Mouse (Mus musculus): Measurements from ENCODE around the gene Itpr3.

The Itpr3 gene

GRCm38 (mm10) chr17:27154256-27154655 is 97.2 kb downstream of the Itpr3 start:
- no peak for TF ChIP-seq GATA4 (IDR thresholded peaks at IDR 0.05; ENCODE audit: insufficient replicate concordance, low read length)

GRCm38 (mm10) chr17:27154881-27155280 is 97.8 kb downstream of the Itpr3 start:
- no peak for TF ChIP-seq GATA4 (IDR thresholded peaks at IDR 0.05; ENCODE audit: insufficient replicate concordance, low read length)

GRCm38 (mm10) chr17:27155752-27156151 is 98.6 kb downstream of the Itpr3 start:
- no peak for TF ChIP-seq GATA4 (IDR thresholded peaks at IDR 0.05; ENCODE audit: insufficient replicate concordance, low read length)

DNA sequence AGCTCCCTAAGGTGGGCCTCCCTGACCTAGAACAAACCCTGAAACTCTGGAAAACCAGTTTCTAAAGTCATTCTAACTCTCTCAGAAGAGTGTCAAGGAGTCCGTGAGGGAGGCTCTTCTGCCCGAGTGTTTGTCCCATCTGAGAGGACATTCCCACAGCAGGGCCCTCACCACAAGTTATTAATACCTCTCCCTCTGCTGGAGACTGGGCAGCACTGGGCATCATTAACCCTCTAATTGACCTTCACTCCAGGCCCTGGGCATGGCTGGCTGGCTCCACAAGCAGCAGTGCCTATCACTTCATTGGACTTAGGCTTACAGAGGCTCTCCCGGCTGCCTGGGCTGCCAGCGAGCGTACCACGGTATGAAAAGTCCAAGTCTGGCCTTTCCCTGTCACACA is 101.3 kb downstream of the Itpr3 start:
- TF ChIP-seq GATA4 (IDR thresholded peaks at IDR 0.05; ENCODE audit: insufficient replicate concordance, low read length): no peak

DNA sequence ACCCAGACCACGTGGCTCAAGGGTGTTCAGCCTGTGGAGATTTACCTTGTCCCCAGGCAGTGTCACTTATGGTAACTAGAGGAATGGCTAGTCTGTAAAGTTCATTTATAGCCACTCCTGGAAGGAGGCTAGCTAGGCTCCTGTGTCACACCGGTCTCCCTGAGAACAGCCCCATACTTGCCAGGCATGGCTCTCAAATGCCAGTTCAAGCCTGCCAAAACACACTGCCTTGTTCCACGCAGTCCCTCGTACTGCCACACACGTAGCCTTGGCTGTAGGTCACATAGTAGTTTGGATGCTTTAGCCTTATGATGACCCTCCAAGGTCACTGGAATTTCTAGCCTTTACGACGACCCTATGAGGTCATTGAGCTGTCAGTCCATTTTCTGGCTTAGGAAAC is 102.1 kb downstream of the Itpr3 start:
- TF ChIP-seq GATA4 (IDR thresholded peaks at IDR 0.05; ENCODE audit: insufficient replicate concordance, low read length): no peak

- TF ChIP-seq GATA4 (IDR thresholded peaks at IDR 0.05; ENCODE audit: insufficient replicate concordance, low read length): no peak
Observed at GRCm38 (mm10) chr17:27160905-27161304, 103.8 kb downstream of the Itpr3 start.

DNA sequence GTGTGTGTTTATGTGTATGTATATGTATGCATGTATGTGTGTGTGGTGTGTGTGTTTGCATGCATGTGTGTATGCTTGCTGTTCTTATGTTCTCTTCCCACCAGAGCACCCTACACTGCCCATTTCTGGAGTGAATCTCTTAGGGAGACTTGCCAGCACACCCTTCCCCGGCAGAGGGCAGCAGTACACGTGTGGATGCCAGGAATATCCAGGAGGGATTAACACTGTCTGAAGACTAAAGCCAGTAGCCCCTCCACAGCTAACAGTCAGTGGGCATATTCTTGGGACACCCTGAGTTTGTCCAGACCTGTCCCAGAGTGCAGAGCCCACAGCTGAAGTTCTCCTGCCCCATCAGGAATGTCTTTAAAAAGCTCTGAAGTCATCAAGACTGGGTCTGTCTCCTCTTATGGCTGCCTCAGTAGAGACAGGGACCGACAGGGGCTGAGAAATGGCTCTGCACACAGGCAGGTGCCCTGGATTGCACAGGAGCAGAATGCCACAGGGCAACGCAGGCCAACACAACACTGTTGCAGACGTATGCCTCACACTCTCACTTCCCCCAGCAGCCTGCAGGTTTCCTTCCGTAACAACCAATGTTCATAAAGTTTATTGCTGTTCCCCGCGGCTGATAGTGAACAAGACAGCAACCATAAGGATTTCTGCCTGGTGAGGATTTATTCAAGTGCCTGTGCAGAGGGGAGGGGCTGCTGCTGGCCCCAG is 108.1 kb downstream of the Itpr3 start:
- no peak for TF ChIP-seq GATA4 (IDR thresholded peaks at IDR 0.05; ENCODE audit: insufficient replicate concordance, low read length)

DNA sequence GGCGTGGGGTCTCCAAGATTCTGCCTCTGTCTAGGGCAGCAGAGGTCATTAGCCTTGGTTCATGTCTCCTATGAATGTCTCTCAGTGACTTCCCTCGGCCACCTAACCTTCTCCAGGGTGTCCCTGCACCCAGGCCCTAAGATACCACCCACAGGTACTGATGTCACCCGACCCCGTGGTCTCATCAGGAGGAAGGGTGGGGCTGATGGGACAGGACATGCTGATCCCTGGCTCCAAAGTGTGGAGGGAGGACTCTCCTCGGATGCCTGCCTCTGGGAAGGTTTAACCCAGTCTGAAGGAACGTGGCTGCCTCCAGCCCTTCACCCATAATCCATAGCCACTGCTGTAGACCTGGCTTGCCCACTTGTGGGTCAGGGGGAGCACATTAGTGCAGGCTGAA is 109.8 kb downstream of the Itpr3 start:
- TF ChIP-seq GATA4 (IDR thresholded peaks at IDR 0.05; ENCODE audit: insufficient replicate concordance, low read length): no peak

DNA sequence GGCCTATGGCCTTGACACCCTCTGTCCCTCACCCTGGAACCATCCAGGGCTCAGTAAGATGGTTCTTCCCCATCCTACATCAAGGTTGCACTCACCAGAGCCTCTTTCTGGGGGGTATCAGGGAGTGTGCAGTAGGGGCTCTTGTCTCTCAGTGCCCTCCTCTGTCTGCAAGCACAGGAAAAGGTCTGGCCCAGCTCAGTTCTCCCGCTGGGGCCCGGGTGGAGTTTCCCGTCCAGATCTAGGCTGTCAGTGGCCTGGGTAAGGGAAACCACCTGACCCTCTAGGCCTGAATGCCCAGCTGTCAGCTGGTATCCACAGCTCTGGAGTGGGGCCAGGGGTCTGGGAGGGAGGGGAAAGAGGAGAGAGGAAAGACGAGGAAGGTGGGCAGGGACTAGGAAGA is 110.4 kb downstream of the Itpr3 start, which contains the start of gene Ip6k3:
Ip6k3 (minus strand) TSS at position 251 of the 400 bp plus-strand sequence.
- no peak for TF ChIP-seq GATA4 (IDR thresholded peaks at IDR 0.05; ENCODE audit: insufficient replicate concordance, low read length)

- TF ChIP-seq GATA4 (IDR thresholded peaks at IDR 0.05; ENCODE audit: insufficient replicate concordance, low read length): no peak
Observed at GRCm38 (mm10) chr17:27168569-27168968, 111.5 kb downstream of the Itpr3 start.

DNA sequence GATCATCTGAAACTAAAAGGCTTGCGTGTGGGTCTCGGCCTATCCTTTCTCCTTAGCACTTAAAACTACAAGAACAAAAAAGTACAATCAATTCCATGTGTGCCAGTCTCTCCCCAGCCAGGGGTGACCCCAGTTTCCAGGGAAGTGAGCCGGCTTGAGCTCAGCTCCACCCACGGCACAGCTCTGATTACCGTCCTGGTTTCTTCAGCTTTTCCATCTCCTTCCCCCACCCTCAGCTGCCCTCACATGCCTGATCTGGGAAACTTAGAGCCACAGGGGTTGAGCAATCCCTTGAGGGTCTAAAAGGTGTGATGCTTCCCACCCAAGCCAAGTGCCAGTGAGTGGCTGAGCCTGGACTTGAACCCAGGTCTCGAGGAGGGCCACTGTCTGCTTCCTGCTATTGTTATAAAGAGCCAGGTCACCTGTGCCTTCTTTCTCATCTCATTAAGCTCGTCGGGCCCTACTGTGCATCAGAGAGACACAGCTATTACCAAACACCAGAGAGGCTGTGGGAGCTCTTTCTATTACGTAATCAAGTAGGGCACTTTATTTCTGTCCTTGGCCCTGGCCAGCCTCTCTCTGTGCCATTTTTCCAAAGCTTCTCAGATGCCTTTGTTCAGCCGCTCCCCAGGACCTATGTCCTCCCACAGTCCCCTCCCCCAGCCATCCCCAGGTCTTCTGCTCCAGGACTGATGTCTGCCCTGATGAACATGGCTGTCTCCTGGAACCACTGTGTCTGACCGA is 113.0 kb downstream of the Itpr3 start:
- TF ChIP-seq GATA4 (IDR thresholded peaks at IDR 0.05; ENCODE audit: insufficient replicate concordance, low read length): no peak

GRCm38 (mm10) chr17:27171121-27171520 is 114.0 kb downstream of the Itpr3 start:
- no peak for TF ChIP-seq GATA4 (IDR thresholded peaks at IDR 0.05; ENCODE audit: insufficient replicate concordance, low read length)

Measured in liver, adult (tissue).